Mouse (Mus musculus): ENCODE results near the gene Mturn.

Gene Mturn

DNA sequence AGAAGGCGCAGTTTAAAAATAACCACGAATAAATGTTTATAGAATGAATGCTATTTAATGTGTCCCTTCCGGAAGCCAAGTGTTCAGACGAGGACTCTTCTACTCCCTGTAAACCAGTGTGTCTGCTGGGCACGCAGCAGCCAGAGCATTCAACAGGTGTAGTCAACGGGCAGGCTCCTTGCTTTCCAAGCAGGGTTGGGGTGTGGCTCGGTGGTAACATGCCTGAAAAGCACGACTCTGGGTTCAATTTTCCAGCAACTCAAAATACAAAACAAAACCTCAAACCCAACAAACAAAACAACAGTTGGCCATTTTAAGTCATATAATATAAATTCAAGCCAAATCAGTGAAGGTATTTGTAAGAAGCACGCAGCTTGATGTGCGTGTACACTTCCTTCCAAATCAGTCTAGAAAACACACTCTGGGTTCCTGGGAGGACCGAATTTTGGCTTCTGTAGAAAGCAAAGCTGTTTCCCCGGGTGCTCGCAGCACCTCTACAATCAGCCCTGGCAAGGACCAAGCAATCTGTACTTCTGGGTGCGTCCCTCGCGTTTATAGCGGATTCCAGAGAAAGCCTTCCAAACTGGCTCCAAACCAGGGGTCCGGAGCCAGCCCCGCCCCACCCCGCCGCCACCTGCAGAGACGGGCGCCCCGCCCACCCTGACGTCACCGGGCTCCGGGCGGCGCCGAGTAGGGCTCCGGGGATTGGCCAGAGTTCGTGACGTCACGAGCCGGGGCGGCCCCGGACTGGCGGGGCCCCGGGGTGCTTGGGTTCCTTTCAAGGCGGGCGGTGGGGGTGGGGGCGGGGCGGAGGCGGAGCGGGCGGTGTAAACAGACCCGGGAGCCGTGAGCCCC, at the start of gene Mturn:
Mturn (plus strand) TSS at position 734 of the 855 bp plus-strand sequence.
- peak; percentile 100 for DNase-seq

DNA sequence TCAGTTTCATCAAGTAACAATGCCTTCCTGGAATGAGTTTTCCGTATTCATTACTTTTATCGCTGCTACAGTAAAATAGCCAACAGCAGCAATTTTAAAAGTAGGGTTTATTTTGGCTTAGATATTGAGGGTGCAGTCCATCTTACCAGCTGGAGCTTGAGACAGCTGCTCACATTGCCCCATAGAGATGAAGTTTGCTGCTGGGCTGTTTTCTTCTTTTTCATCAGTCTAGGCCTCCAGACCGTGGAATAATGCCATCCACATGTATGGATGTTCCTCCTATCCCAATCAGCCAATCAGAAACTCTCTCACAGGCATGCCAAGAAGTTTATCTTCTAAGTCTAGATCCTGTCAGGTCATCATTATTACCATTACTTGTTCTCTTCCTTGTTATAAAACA, 41.5 kb upstream of the Mturn start:
- DNase-seq = no peak

DNA sequence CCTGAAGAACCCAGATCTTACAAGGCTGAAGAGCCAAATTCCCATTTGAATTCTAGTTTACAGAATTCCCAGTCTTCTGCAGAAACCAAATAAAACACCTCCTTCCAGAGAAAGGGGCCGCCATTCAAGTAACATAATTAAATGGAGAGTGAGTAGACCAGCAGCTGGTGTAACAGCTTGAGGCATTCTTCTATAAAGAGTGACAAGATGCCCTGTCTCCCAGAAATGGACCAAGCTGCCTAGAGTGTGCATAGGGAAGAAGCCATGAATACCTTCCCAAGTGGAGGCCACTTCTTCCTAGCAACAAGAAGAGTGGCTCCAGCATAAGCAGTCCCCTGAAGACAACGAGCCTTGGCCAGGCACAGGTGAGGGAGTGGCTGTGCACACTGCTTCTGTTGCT, 39.5 kb upstream of the Mturn start:
- DNase-seq = no peak

DNA sequence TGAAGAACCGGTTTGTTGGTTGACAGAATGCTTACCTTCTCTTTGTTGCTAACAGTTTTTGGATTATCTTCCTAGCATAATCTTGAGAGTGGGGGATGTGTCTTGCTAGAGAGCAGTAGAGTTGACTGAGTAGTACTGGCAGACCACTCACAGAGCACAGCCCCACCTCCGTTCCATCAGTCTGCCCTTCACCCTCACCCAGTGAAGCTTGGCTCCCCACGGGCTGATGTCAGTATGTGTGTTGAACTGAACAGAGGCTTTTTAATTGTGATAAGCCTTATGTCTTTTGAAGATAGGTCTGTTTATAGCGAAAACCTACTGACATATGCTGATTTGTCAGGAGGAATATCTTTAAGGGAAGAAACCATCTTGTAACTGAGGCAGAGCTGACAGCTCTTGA, 38.2 kb upstream of the Mturn start:
- DNase-seq = no peak

DNA sequence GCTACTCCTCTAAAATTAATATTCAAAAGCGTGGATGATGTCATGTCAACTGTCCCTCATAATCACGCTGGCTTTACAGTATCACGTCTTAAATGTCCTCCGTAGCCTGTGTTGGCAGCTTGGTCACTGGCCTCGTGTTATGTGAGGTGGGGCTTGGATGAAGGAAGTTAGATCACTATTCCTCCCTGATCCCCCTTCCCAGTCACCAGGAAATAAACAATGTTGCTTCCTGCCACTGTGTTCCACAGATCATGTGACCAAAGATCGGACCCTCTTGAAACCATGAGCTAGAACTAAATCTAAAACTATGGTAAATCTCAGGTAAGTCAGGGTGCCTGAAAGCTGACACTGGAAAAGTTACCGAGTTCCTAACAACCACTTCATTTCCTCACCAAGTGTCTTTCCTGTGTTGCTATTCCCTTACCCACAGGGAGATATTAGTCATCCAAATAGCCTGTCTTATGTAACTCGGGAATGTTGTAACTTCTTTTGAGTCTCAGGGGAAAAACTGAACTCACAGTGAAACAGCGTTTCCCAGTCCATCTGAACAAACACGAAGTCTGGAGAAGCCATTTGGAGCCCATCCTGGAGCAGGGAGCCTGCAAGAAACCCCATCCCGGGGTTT, 25.8 kb upstream of the Mturn start:
- no peak for DNase-seq

DNA sequence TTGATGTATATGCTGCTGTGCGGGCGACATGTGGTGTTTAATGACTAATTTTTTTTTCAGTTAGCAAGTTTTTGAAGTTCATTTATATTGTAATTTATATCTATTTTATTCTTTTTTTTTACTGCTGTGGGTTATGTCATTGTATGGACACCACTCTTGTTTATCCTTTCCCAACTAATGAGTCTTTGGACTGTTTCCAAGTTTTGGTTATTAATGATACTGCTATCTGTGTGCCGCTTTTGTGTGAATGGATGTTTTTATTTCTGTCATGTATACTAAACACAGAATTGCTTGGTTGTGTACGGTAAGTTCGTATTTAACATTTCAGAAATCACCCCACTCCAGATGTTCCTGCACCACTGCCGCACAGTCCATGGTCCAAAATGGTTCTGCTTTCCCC, 23.6 kb upstream of the Mturn start:
- no peak for DNase-seq

DNA sequence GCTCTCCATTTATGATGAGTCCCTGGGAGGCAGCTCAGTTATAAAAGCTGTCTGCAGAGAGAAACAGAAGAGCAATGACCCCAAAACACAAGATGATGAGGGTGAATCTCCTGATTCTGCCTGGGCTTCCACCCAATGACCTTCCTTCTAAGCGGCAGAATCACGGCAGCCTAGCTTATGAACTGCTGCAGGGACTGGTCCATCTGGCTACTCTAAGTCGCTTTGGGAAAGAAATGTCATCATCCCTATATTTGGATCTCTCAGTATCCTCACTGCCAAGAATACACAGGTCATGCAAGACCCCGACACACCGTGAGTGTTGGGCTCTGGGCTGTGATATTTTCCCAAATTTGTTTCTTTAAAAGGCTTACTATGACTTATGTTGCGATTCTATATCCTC, 11.6 kb upstream of the Mturn start:
- no peak for DNase-seq

DNA sequence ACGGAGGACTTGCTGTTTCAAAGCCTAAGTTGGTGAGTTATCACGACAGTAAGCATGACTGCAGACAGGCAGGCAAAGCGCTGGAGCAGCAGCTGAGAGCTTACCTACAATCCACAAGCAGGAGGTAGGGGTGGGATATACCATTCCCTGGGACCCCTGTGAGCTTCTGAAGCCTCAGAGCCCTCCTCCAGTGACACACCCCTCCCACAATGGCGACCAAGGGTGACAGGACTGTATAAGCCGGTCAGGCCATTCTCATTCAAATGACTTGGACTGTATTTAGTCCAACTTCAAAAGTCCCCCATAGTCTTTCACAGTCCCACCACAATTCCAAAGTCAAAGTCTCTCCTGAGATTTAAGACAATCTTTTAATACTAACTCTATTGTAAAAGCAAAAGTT, 8.5 kb upstream of the Mturn start:
- DNase-seq = no peak

DNA sequence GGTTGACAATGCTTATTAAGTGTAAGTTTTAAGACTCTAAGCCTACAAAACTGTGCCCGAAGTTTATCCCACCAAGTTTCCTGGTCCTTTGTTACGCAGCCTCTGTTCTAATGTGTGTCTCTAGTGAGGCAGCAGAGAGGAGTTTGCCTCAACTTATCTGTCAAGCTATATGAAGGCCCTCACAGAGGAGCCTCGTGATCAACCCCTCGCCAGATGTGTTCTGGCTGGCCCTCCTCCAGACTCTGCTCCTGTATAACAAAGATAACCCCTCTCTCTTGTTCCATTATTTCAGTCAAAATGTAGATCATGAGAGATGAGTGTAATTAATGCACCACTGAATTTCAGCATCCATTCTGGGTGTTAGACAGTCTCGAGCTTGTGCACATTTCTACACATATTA, 1.7 kb upstream of the Mturn start:
- DNase-seq = no peak

DNA sequence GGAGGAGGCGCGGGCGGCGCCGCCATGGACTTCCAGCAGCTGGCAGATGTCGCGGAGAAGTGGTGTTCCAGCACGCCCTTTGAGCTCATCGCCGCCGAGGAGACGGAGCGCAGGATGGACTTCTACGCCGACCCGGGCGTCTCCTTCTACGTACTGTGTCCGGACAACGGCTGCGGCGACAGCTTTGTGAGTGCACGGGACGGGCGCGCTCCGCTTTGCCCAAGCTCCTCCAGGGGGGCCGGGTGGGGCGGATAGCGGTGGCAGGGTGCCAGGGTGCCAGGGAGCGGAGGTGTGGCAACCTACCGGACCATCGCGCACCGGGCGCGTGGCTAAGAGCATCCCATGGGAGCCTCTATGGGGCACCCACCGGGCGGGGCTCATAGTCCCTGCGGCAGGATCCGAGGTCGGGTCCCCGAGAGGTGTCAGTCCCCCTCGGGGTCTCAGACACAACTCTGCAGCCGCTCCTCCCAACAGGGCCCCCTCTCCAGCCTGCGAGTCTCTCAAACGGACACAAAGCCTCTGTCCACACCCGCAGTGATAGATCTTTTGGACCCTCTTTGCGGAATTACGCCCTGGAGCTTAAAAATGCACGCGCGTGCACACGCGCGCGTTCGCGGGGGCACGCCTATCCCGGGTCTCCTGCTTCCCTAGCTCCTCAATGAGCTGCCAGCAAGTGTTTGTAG, 463 bp downstream of the Mturn start:
- no peak for DNase-seq

DNA sequence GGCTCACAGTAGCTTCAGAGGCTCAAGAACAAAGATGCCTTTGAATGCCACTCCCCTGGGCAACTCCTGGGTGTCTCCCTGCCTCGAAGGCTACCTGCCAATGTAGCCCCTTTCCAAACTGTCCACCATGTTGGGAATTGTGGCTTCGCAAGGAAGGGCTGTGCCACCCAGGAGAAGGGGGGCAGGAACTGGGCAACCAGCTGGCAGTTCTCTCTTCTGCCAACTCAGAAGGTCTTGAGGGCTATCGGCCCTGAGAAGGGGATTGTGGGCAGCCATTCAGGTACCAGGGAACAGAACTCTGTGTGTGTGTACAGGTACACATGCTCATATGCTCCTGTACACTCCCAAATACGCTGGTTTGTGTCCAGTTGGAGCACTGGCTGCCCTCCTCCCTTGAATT, 2.7 kb downstream of the Mturn start:
- DNase-seq = no peak

DNA sequence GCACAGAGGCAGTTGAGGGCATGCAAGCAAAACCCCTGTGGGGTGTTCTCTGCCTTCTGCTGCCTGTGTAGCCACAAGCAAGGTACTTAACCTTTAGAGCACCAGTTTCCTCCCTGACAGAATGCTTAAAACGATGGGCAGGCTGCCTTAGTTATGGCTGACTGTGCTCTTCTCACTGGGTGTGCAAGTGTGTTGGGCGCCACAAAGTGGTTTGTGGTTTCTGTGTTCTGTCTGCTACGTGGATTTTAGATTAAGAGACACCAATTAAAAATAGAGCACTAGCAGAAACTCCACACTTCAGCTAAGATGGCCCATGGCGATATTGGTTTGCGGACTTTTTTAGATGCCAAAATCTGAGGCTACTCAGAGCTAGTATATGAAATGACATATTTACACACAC, 3.7 kb downstream of the Mturn start:
- peak; percentile 38 for DNase-seq

DNA sequence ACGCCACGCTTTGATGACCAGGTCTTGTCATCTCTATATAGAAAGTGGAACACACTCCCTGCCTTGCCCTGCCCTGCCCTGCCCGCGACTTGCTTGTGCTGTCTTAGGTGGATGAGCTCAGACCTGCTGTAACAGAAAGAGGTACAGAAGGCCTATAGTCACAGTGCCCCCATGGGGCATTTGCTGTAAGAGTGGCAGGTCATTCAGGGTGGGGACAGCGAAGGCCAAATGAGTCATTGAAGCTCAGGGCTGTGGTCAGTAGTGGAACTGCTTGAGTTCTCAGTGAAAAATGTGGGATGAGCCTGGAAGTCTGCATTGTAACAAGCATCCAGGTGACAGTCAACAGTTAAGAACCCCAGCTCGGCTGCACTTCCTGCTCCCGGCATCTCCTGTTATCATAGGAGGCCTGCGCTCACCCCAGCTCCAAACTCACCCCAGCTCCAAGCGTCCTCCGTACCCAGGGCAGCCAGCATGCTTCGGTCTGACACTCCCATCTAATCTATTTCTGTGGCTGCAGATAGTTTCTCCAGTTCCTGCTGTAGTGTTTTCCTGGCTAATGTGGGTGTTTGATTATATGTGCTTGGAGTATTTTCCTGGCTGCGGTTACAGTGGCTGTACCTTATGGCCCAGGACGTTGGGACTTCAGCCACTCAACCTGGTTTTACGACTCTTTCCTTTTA, 4.4 kb downstream of the Mturn start:
- DNase-seq = no peak

DNA sequence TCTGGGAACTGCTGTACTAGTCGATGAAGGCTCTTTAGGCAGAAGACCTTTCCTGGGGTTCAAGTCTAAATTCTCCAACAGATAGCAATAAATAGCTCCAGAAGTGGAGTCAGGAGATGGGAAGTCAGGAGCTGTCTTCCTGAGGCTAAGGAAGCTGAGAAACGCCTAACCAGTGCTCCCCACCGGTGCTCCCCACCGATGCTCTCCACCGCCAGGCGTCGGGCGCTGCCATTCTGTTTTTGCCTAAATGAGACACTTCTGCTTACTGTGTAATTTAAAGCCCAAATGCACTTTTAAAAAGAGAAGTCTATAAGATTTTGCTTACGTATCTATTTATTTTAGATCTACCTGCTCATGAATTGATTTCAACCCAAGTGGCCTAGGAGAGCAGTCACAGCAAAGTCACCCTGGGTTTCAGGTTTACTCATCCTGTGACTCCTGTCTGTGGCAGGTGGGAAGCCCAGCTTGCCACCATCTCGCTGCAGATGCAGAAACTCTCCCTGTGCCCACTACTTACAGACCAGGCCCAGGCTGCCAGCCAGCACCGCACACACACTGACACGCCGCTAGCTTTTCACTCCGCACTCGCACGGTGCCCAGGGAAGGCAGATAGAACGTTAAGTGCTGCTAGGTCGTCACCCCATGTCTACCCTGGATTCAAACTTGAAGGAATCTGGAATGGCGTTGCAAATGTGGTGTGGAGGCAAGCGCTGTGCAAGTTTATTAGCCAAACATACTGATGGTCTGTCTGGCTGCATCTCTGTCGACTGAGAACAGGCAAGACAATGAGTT, 5.7 kb downstream of the Mturn start:
- DNase-seq = no peak

DNA sequence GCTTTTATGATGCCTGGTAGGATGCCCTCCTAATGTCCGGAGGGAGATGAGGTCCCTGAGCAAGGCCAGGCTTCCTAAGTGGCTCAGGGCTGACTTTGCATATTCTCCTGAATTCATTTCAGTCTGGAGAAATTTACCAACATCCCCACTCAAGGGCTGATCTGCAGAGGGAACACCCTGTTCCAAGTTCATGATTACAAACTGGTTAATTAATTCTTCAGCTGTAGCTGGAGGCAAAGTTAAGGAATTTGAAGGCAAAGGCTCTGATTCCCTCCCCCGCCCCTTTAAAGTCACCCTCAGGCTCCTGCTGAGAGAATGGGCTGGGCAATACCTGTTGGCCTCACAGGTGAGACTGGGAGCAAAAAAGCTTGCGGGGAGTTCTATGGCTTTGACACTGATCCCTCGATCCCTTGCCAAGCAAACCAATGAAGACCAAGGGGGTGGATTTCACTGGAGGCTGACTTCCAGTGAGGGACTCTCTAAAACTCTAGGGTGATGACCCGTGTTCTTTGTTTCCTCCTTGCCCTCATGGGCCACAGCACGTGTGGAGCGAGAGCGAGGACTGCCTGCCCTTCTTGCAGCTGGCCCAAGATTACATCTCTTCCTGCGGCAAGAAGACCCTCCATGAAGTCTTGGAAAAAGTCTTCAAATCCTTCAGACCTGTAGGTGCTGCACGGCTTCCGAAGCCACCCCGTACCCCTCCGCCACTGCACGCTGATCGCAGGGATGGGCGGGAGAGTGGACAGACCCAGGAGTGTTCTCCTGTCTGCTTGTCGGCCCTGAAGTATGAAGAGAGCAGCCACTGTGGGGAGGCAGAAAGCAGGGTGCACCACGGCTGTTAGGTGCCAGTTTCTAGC, 7.3 kb downstream of the Mturn start:
- no peak for DNase-seq

DNA sequence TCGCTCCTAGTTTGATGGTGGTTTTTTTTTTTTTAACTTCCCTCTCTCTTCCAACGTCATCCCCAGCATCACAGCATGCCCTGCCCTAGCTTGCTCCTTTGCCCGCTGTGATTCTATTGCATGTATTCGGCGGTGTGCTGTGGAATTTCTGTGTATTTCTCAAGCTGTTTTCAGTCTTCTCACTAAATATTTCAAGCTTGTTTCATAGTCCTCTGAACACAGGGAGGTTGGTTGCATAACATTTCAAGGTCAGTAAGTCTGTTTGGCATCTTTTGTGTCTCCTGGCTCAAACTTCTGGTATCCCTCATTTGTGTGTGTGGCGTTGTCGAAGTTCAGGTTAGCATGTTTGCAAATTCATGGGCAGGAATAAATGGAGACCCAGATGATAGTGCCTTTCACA, 8.3 kb downstream of the Mturn start:
- no peak for DNase-seq

DNA sequence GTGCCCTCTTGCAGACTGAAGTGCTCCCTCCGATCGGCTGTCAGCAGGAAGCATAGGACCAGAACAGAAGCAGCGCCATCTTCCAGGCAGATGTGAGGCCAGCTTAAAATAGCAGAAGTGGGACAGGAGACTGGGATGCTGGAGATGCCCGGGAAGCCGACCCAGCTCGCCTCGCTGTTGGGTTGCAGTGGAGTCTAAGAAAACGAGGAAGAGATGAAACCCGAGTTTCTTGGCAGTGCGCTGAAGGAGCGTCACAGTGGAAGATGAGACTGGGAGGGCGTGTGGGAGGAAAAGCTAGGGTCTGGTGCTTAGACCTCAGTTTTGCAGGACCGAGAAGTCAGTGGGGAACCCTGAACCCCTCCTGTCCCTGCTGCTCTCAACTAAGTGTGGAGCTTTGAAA, 9.4 kb downstream of the Mturn start:
- DNase-seq = no peak

DNA sequence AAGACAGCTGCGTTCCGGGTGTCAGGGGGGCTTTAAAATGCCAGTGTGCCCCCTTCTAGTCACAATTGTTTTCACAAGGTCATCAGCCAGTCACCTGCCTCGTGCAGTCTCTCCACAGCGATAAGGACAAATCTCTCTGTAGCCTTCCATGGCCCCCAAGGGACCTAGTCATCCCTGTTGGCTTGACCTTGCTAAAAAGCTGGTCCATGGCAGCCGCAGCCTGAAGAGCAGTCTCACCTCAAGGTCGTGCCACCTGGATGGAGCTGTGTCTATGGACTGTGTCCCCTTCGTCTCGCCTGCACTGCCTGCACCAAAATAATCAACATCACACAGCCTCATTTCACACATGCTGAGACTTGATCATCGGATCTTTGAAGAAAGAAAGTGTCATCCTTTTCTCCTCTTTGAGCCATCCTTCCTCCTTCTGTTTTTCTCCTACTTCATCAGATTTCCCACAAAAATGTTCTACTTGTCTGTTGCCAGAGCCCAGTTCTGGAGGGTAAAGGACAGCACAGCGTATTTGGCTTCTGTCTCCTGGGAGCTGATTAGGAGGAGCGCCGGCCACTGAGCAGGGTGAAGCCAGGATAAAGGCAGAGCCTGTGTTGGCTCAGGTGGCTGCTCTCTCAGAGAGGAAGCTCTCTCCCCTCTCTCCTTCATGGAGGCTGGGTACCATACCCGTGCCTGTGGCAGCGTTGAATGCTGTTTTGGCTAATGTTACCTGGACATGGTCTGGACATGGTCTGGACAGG, 10.1 kb downstream of the Mturn start:
- no peak for DNase-seq

DNA sequence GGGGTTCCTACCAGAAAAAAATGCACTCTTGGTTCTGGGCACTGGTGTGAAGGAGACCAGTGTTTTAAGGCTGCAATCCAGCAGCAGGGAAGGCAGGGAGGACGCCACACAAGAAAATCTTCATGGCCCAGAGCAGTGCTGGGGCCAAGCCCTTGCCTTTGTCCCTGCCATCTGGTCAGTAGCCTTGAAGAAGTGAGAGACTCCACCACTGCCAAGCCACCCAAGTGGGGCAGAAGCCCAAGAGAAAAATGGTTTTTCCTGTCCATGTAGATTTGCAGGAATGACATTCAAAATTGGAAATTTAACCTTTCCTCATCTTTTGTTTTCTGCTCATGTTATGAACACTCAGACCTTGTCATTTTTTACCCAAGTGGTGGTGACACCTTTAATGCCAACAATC, 10.8 kb downstream of the Mturn start:
- DNase-seq = no peak

DNA sequence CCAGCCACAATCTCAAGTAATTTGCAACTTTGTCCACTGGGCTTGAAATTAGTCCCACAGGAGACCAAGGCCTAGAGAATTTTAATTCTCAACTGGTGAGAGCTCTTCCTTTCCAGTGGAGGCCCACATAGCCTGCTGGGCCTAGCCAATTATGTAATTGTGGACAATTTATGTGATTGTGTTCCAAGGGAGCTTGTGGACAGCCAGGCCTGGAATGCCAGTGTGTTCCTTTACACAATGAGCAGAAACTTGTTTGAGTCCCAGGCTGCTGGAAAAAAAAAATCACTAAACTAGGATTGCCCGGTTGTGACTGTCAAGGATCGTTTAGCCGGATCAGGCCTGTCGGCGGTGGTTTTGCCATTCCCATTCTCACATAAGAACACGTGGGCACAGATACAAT, 11.9 kb downstream of the Mturn start:
- no peak for DNase-seq

Data from thymus, postnatal 14 days (tissue).